Mouse (Mus musculus): ENCODE data around the gene Ttc38. TPM values are rescaled to one million over a fixed set of nuclear protein-coding genes. Genes with fewer than 3 reads are reported as not detected.

Gene Ttc38
- 8.6 and 9.8 TPM in 2 replicates for polyA plus RNA-seq (2015; fragmentation: Nextera tagmentation; extraction: Ambion mirVana)

DNA sequence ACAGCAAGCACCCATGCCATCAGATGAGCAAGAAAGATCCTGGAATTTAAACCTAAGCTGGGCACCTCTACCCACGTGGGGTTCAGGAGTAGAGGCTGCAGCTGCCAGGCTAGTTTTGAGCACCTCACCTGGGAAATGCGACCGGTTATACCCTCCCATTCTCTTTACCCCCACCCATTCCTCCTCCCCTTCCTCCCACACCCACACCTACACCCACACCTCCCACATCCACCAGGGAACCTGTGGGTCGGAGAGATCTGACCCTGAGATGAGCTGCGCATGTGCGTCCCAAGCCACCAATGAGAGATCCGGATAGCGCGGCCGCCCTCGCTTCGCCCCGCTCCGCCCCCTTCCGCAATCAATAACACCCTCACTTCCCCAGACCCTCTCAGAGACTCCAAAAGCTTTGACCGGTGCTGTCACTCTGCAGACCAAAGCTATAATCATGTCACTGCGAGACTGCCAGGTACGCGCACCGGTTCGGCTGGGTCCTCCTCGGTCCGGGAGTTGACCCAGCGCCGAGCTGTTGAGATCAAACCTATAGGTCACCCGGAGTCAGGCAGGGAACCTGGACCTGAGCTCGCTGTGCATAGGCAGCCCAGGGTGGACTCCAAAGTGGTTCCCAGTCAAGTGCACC is at the start of gene Ttc38:
Ttc38 (plus strand) TSS at position 353 of the 637 bp plus-strand sequence.
- H3K27me3 ChIP-seq, result no peaks in the 10 kb centered on the region
- peaks cover 27% of the 10 kb centered on the region for H3K4me1 ChIP-seq (replicated peaks)
- H3K27ac ChIP-seq (replicated peaks), result peak within 1 kb of the TSS; percentile 74
- peak; percentile 85 for ATAC-seq (ENCODE audit: insufficient read depth)
- peak within 1 kb of the TSS; percentile 77 for H3K4me2 ChIP-seq
- peak within 1 kb of the TSS; percentile 67 for H3K9ac ChIP-seq
- H3K4me3 ChIP-seq (replicated peaks), result peak within 1 kb of the TSS; percentile 67
- H3K36me3 ChIP-seq (replicated peaks), result no peaks in the 10 kb centered on the region
- H3K9me3 ChIP-seq (replicated peaks), result no peaks in the 10 kb centered on the region
- WGBS (ENCODE audit: insufficient replicate concordance), result 1% methylated on average over 27 of the region's 27 CpGs

- H3K4me3 ChIP-seq (replicated peaks), result no peak overlapping the region
- H3K9me3 ChIP-seq (replicated peaks), result no peaks in the 10 kb centered on the region
- H3K36me3 ChIP-seq (replicated peaks), result no peaks in the 10 kb centered on the region
- H3K4me1 ChIP-seq (replicated peaks), result peaks cover 6% of the 10 kb centered on the region; the same call in 1 of the 2 replicates
- ATAC-seq (ENCODE audit: insufficient read depth), result no peak
- WGBS (ENCODE audit: insufficient replicate concordance), result 73% methylated on average over 4 of the region's 4 CpGs
- no peak overlapping the region for H3K27ac ChIP-seq (replicated peaks)
- no peak overlapping the region for H3K9ac ChIP-seq
- H3K27me3 ChIP-seq, result no peaks in the 10 kb centered on the region
- no peak overlapping the region for H3K4me2 ChIP-seq
Observed at GRCm38 (mm10) chr15:85783146-85783545, 49.0 kb upstream of the Ttc38 start.

- Histone ChIP-seq H3K4me3 (replicated peaks) (no peak overlapping the region), H3K4me1 (replicated peaks) (peaks cover 6% of the 10 kb centered on the region; the same call in 1 of the 2 replicates), H3K27me3 (no peaks in the 10 kb centered on the region), H3K27ac (replicated peaks) (no peak overlapping the region), H3K9me3 (replicated peaks) (no peaks in the 10 kb centered on the region), H3K36me3 (replicated peaks) (no peaks in the 10 kb centered on the region), H3K4me2 (no peak overlapping the region), H3K9ac (no peak overlapping the region)
- WGBS (ENCODE audit: insufficient replicate concordance), result 59% methylated on average over 3 of the region's 3 CpGs
- ATAC-seq (ENCODE audit: insufficient read depth), result no peak
Observed at GRCm38 (mm10) chr15:85784341-85784740, 47.8 kb upstream of the Ttc38 start.

GRCm38 (mm10) chr15:85786711-85787110 is 45.4 kb upstream of the Ttc38 start:
- 41% methylated on average over 5 of the region's 5 CpGs for WGBS (ENCODE audit: insufficient replicate concordance)
- no peak overlapping the region for H3K4me3 ChIP-seq (replicated peaks)
- no peaks in the 10 kb centered on the region for H3K27me3 ChIP-seq
- peak overlapping the region; percentile 68; the same call in 1 of the 2 replicates for H3K27ac ChIP-seq (replicated peaks)
- H3K4me2 ChIP-seq, result no peak overlapping the region
- H3K4me1 ChIP-seq (replicated peaks), result peaks cover 6% of the 10 kb centered on the region; the same call in 1 of the 2 replicates
- H3K9me3 ChIP-seq (replicated peaks), result no peaks in the 10 kb centered on the region
- ATAC-seq (ENCODE audit: insufficient read depth), result no peak
- 0 out of 2 replicates have a peak, but pooled peaks cover 5% of the 10 kb centered on the region for H3K36me3 ChIP-seq (replicated peaks)
- H3K9ac ChIP-seq, result no peak overlapping the region

- H3K27ac ChIP-seq (replicated peaks), result peak overlapping the region; percentile 68; the same call in 1 of the 2 replicates
- 0 out of 2 replicates have a peak, but pooled peaks cover 5% of the 10 kb centered on the region for H3K36me3 ChIP-seq (replicated peaks)
- 60% methylated on average over 6 of the region's 6 CpGs for WGBS (ENCODE audit: insufficient replicate concordance)
- no peak overlapping the region for H3K9ac ChIP-seq
- no peak overlapping the region for H3K4me2 ChIP-seq
- ATAC-seq (ENCODE audit: insufficient read depth), result peak; percentile 88
- no peak overlapping the region for H3K4me3 ChIP-seq (replicated peaks)
- no peaks in the 10 kb centered on the region for H3K27me3 ChIP-seq
- peaks cover 6% of the 10 kb centered on the region; the same call in 1 of the 2 replicates for H3K4me1 ChIP-seq (replicated peaks)
- no peaks in the 10 kb centered on the region for H3K9me3 ChIP-seq (replicated peaks)
Observed at GRCm38 (mm10) chr15:85787482-85787881, 44.6 kb upstream of the Ttc38 start.

DNA sequence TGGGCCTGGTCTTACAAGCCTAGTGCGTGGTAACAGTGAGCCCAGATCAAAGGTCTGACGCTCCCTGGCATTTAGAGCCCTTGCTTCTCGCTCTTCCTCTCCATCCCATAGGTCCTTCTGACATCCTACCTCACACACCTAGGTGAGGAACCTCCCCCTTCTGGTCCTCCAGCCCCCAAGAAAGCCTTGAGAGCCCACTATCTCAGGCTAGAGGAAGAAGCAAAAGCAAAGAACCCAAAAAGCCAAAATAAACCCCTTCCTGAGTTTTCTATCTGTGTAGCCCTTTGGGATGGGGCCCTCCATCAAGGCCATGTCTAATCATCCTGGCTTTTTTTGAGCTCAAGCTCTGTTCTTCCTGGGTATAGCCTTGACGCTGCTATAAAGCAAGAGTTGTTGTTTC is 44.1 kb upstream of the Ttc38 start:
- H3K27ac ChIP-seq (replicated peaks), result 0 out of 2 replicates have a peak overlapping the region, but pooled peaks have one; percentile 42
- H3K4me3 ChIP-seq (replicated peaks), result no peak overlapping the region
- peaks cover 6% of the 10 kb centered on the region; the same call in 1 of the 2 replicates for H3K4me1 ChIP-seq (replicated peaks)
- H3K36me3 ChIP-seq (replicated peaks), result 0 out of 2 replicates have a peak, but pooled peaks cover 5% of the 10 kb centered on the region
- ATAC-seq (ENCODE audit: insufficient read depth), result no peak
- 63% methylated on average over 4 of the region's 4 CpGs for WGBS (ENCODE audit: insufficient replicate concordance)
- H3K27me3 ChIP-seq, result no peaks in the 10 kb centered on the region
- no peak overlapping the region for H3K4me2 ChIP-seq
- no peaks in the 10 kb centered on the region for H3K9me3 ChIP-seq (replicated peaks)
- no peak overlapping the region for H3K9ac ChIP-seq

DNA sequence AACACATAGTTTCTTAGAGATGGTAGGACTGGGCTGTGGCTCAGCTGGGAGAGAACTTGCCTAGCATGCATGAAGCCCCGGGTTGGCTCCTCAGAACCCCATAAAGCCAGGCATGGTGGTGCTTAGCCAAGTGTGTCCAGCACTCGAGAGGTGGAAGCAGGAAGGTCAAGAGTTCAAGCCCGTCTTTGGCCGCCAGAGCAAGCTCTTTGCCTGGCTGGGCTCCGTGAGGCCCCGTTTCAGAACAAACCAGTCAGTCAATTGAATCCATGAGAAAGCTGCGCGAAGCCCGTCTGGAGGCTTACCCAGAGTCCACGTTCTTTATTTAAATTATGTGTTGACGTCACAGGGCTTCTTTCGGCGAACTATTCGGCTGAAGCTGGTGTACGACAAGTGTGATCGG is 43.5 kb upstream of the Ttc38 start:
- 0 out of 2 replicates have a peak, but pooled peaks cover 5% of the 10 kb centered on the region for H3K36me3 ChIP-seq (replicated peaks)
- H3K4me1 ChIP-seq (replicated peaks), result peaks cover 6% of the 10 kb centered on the region; the same call in 1 of the 2 replicates
- no peak overlapping the region for H3K4me2 ChIP-seq
- no peak overlapping the region for H3K27ac ChIP-seq (replicated peaks)
- H3K27me3 ChIP-seq, result no peaks in the 10 kb centered on the region
- H3K9me3 ChIP-seq (replicated peaks), result no peaks in the 10 kb centered on the region
- no peak for ATAC-seq (ENCODE audit: insufficient read depth)
- no peak overlapping the region for H3K9ac ChIP-seq
- 63% methylated on average over 16 of the region's 16 CpGs for WGBS (ENCODE audit: insufficient replicate concordance)
- no peak overlapping the region for H3K4me3 ChIP-seq (replicated peaks)

GRCm38 (mm10) chr15:85791449-85791848 is 40.7 kb upstream of the Ttc38 start:
- Histone ChIP-seq H3K4me3 (replicated peaks) (no peak overlapping the region), H3K4me2 (no peak overlapping the region), H3K27me3 (no peaks in the 10 kb centered on the region), H3K36me3 (replicated peaks) (0 out of 2 replicates have a peak, but pooled peaks cover 5% of the 10 kb centered on the region), H3K4me1 (replicated peaks) (peaks cover 5% of the 10 kb centered on the region; the same call in 1 of the 2 replicates), H3K27ac (replicated peaks) (no peak overlapping the region), H3K9ac (no peak overlapping the region), H3K9me3 (replicated peaks) (no peaks in the 10 kb centered on the region)
- no peak for ATAC-seq (ENCODE audit: insufficient read depth)
- WGBS (ENCODE audit: insufficient replicate concordance), result 68% methylated on average over 4 of the region's 4 CpGs

DNA sequence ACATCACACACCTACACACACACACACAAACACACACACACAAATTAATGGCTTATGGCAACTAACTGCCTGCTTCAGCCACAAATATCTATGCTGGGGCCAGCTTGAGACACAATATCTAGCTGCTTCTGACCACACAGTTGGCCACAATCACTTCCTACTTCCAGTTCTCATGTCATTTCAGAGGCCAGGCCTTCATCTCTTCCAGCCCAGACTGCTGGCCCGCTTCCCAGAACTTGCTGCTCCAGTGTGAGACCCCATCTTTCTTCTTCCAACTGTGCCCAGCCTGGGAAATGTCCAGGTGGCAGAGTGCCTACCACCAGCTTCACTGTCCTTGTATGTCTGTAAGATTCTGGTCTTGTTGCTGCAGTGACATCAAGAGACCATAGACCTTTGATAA is 39.3 kb upstream of the Ttc38 start:
- WGBS (ENCODE audit: insufficient replicate concordance), result 15% methylated on average over 1 of the region's 1 CpGs

GRCm38 (mm10) chr15:85795516-85795915 is 36.6 kb upstream of the Ttc38 start:
- H3K9me3 ChIP-seq (replicated peaks), result no peaks in the 10 kb centered on the region
- no peaks in the 10 kb centered on the region for H3K4me1 ChIP-seq (replicated peaks)
- WGBS (ENCODE audit: insufficient replicate concordance), result 49% methylated on average over 6 of the region's 6 CpGs
- H3K27ac ChIP-seq (replicated peaks), result no peak overlapping the region
- no peak overlapping the region for H3K9ac ChIP-seq
- H3K4me2 ChIP-seq, result no peak overlapping the region
- H3K36me3 ChIP-seq (replicated peaks), result peaks cover 23% of the 10 kb centered on the region; the same call in 1 of the 2 replicates
- no peak overlapping the region for H3K4me3 ChIP-seq (replicated peaks)
- ATAC-seq (ENCODE audit: insufficient read depth), result no peak
- H3K27me3 ChIP-seq, result no peaks in the 10 kb centered on the region

More for the DNA sequence above, 39.3 kb upstream of the Ttc38 start:
- no peak overlapping the region for H3K4me2 ChIP-seq
- H3K9me3 ChIP-seq (replicated peaks), result no peaks in the 10 kb centered on the region
- H3K27me3 ChIP-seq, result no peaks in the 10 kb centered on the region
- 0 out of 2 replicates have a peak, but pooled peaks cover 7% of the 10 kb centered on the region for H3K36me3 ChIP-seq (replicated peaks)
- no peak for ATAC-seq (ENCODE audit: insufficient read depth)
- no peak overlapping the region for H3K27ac ChIP-seq (replicated peaks)
- no peaks in the 10 kb centered on the region for H3K4me1 ChIP-seq (replicated peaks)
- no peak overlapping the region for H3K4me3 ChIP-seq (replicated peaks)
- H3K9ac ChIP-seq, result no peak overlapping the region

GRCm38 (mm10) chr15:85798676-85799075 is 33.4 kb upstream of the Ttc38 start:
- Histone ChIP-seq H3K4me2 (no peak overlapping the region), H3K4me3 (replicated peaks) (no peak overlapping the region), H3K27ac (replicated peaks) (no peak overlapping the region), H3K36me3 (replicated peaks) (peaks cover 18% of the 10 kb centered on the region; the same call in 1 of the 2 replicates), H3K9me3 (replicated peaks) (no peaks in the 10 kb centered on the region), H3K27me3 (no peaks in the 10 kb centered on the region), H3K4me1 (replicated peaks) (no peaks in the 10 kb centered on the region), H3K9ac (no peak overlapping the region)
- ATAC-seq (ENCODE audit: insufficient read depth), result no peak
- WGBS (ENCODE audit: insufficient replicate concordance), result 74% methylated on average over 8 of the region's 8 CpGs
